Mouse (Mus musculus) gastrocnemius, adult 8-10 months (tissue): ENCODE measurements around the gene 1700025F22Rik. TPM values are rescaled to one million over a fixed set of nuclear protein-coding genes. Genes with fewer than 3 reads are reported as not detected.
"Not testable (repeated sequence)": the region's sequence is repeated elsewhere in the genome, so short reads cannot be mapped to it uniquely, and the experiment has no call there.

Source experiments
- DNase-seq, 2 experiments: peaks; one replicate each; pipeline ENCODE4 v3.0.0; 2022; ENCODE audit warnings: low spot score in 2 of 2
- total RNA-seq, 4 experiments: library from RNA; stranded (reverse); gene quantifications; 2 replicates each; pipeline ENCODE4 v1.2.4; 2022

1700025F22Rik gene
- total RNA-seq, result not detected

GRCm38 (mm10) chr19:11165172-11165571 lies at the start of gene 1700025F22Rik:
Gene 1700025F22Rik (minus strand): TSS chr19:11165320.
- DNase-seq, result no peak

- no peak for DNase-seq
Observed at GRCm38 (mm10) chr19:11196546-11196945, 31.4 kb upstream of the 1700025F22Rik start, which contains the start of gene Ms4a13. Gene Ms4a13 (minus strand): TSS chr19:11196737.

GRCm38 (mm10) chr19:11192552-11192951 lies 27.4 kb upstream of the 1700025F22Rik start:
- no peak for DNase-seq

DNA sequence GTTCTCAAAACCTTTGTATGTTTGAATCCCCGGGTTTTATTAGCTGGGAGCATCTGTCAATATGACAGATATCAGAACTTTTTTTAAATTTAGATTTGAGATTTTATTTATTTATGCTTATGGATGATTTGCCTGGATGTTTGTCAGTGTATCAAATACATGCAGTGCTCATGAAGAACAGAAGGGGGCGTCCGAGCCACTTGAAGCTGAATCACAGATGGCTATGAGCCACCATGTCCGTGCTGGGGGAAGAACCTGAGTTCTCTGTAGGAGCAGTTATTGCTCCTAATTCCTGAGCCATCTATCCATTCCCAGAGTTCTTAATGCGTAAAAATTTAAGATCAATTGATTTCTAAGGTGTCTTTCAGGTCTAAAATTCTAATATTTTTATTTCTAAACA lies 19.0 kb upstream of the 1700025F22Rik start:
- DNase-seq, result no peak

GRCm38 (mm10) chr19:11177464-11177863 lies 12.3 kb upstream of the 1700025F22Rik start:
- no peak for DNase-seq

- not testable (repeated sequence) for DNase-seq
Observed at GRCm38 (mm10) chr19:11157890-11158289, 7.2 kb downstream of the 1700025F22Rik start.

GRCm38 (mm10) chr19:11135336-11135735 lies 29.8 kb downstream of the 1700025F22Rik start:
- DNase-seq, result no peak

- no peak for DNase-seq
Observed at GRCm38 (mm10) chr19:11134852-11135251, 30.3 kb downstream of the 1700025F22Rik start.

- DNase-seq, result not testable (repeated sequence)
Observed at GRCm38 (mm10) chr19:11130776-11131175, 34.3 kb downstream of the 1700025F22Rik start, which contains the start of gene 1700017D01Rik. Gene 1700017D01Rik (minus strand): TSS chr19:11130876.

DNA sequence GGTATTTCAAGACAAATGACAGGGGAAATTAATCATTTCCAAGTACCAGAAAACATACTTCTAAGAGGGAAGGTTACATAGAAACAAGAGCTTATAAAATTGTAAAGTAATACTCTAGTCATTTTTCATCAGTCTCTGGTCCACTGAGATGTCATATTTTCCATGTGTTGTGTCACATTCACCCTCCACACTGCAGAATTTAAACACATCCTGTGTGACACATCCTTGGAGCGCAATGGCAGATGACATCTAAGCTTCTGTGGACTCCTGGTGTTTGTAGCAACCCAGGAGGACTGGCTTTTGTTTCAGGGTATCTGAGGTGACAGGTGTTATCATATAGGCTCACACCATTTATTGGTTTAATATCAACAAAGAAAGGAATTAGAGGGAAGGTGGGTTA lies 35.4 kb downstream of the 1700025F22Rik start:
- no peak for DNase-seq

- not testable (repeated sequence) for DNase-seq
Observed at GRCm38 (mm10) chr19:11121016-11121420, 44.1 kb downstream of the 1700025F22Rik start.

- no peak for DNase-seq
Observed at GRCm38 (mm10) chr19:11119338-11119737, 45.8 kb downstream of the 1700025F22Rik start.

DNA sequence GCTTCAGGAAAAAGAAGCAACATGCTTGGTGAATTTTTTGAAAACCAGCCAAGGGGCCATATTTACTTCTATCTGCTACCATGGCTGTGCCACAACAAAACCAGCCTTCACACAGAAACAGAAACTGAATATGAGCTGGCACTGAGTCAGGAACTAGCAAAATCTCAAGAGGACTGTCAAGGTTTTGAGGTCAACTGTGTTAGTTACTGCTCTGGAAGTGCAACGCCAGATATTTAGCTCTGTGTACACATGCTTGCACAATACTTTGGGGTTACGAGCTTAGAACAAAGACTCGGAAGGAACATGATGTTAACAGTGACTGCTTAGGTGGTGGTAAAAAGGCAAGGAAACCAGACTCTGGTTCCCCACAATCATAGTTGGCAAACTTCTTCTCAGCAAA lies 57.4 kb downstream of the 1700025F22Rik start:
- peak; percentile 4 to 17 for DNase-seq

GRCm38 (mm10) chr19:11101880-11102279 lies 63.2 kb downstream of the 1700025F22Rik start:
- DNase-seq, result no peak

DNA sequence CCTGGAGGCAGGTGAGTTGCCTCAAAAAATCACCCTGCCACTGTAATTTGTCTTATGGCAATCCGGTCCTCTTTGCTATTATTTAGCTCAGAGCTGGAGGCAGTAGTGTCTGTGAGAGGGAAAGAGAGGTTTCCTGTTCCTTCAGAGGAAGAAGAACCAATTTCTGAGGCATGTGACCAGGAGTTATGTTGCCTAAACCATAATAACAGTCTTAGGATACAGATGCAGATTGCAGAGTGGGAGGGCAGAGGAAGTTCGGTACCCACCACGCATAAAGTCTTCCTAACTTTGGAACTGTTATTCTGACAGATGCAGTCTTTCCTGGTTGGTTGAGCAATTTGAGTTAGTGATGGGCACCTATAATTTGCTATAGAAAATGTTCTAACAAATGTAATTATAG lies 66.7 kb downstream of the 1700025F22Rik start:
- no peak for DNase-seq

GRCm38 (mm10) chr19:11092131-11092530 lies 73.0 kb downstream of the 1700025F22Rik start:
- not testable (repeated sequence) for DNase-seq

Other genes with a start within 250 kb of the 1700025F22Rik start
- gene Zp1, start 244.7 kb downstream of the 1700025F22Rik start, total RNA-seq, result not detected
- gene Ptgdr2, start 228.2 kb downstream of the 1700025F22Rik start, total RNA-seq, result not detected
- gene Ccdc86, start 216.1 kb downstream of the 1700025F22Rik start, total RNA-seq, result 10 to 100 TPM; 13.4 to 14.5 (median 13.9) TPM
- not detected for gene Ms4a10, start 190.7 kb downstream of the 1700025F22Rik start, total RNA-seq
- gene Ms4a15, start 172.1 kb downstream of the 1700025F22Rik start, total RNA-seq, result not detected
- gene Ms4a18, start 147.3 kb downstream of the 1700025F22Rik start, total RNA-seq, result not detected
- under 1 TPM in 3 of 4 experiments, not detected in 1; 0.36 to 0.56 (median 0.39) TPM for gene Ms4a8a, start 84.2 kb downstream of the 1700025F22Rik start, total RNA-seq
- gene 1700017D01Rik, start 34.4 kb downstream of the 1700025F22Rik start, total RNA-seq, result not detected
- not detected for gene Ms4a13, start 31.4 kb upstream of the 1700025F22Rik start, total RNA-seq
- gene Ms4a12, start 67.1 kb upstream of the 1700025F22Rik start, total RNA-seq, result not detected
- not detected for gene Ms4a1, start 100.9 kb upstream of the 1700025F22Rik start, total RNA-seq
- gene Ms4a5, start 118.6 kb upstream of the 1700025F22Rik start, total RNA-seq, result not detected
- gene Ms4a14, start 149.1 kb upstream of the 1700025F22Rik start, total RNA-seq, result not detected
- under 1 TPM in 2 of 4 experiments, not detected in 2; 0.36 to 0.63 TPM for gene Ms4a7, start 170.8 kb upstream of the 1700025F22Rik start, total RNA-seq
- gene Ms4a4a, start 210.2 kb upstream of the 1700025F22Rik start, total RNA-seq, result 1 to 10 TPM in 2 of 4 experiments, under 1 TPM in 1, not detected in 1; 0.39 to 1.6 (median 1.4) TPM
- not detected for gene Ms4a4c, start 239.4 kb upstream of the 1700025F22Rik start, total RNA-seq